Mouse (Mus musculus): ENCODE results near the gene Ajuba.

The Ajuba gene

DNA sequence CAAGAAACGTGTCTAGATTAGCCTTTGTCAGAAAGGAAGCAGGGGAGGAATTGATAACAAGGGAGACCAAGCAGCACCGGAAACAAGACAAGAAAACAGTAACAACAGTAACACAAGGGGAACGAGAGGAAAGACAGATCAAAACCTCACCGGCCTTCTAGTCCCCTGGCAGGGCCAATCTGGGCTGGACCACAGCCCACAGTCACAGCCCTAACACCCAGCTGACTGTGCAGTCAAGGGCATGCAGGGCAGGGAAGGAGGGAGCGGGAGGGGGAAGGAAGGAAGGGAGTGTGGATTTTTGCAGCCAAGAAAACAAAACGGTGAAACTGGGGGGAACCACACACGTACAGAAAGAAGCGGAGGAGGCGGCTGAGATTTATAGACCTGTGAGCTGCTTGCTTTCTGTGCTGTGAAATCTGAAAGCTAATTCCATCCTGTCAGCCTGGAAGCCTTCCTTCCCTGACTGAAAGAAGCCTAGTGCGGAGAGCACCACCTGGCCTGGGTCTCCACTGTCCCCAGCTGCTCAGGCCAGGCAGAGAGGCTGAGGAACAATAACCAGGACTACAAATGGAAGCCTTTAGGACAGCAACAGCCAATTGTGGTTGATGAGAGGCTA, 15.1 kb upstream of the Ajuba start:
- DNase-seq (ENCODE audit: low spot score in 2 of 2): peak; percentile 41 to 68

DNA sequence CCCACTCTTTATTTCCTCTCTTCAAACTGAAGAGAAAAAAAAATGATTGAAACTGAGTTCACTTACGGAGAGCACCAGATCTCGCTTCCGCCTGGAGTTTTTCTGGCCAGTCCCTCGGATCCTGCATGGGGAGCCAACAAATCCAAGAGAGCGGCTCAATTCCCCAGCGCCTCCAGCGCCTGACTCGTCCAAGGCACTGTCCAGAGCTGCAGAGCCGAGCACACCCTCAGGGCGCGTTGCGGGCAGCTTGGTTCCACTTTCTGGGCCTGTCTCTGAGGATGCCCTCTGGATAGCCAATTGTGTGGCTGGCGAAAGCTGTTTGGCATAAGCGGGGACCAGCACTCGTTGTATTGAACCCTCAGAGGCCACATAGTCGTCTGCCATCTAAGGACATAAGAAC, 13.7 kb upstream of the Ajuba start:
- DNase-seq (ENCODE audit: low spot score in 2 of 2): no peak

DNA sequence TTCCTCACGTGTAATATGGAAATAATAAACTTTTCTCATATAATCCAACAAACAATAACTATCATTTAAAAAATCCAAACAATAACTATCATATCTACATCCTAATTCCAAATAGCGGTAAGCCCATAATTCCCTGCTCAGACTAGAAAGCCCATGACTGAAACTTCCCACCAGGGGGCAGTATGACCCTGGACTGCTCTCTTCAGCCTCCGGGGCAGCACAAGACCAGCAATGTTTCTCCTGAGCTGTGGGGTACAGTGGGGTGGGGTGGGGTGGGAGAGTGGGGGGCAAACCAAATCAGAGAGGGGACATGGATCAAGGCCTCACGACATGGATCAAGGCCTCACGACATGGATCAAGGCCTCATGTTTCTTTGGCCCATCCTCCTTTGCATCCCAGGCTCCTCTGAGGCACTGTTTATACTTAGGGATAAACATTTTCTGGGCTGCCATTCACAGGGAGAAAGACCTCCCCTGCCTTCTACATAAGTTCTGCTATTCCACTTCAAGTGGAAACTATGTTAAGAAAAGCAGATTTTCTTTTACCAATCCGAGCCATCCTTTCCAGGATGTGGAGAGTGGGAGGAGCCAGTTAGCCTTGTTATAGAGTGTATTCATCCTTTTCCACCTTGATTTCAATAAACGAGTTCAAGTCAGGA, 6.5 kb upstream of the Ajuba start:
- DNase-seq (ENCODE audit: low spot score in 2 of 2): no peak

DNA sequence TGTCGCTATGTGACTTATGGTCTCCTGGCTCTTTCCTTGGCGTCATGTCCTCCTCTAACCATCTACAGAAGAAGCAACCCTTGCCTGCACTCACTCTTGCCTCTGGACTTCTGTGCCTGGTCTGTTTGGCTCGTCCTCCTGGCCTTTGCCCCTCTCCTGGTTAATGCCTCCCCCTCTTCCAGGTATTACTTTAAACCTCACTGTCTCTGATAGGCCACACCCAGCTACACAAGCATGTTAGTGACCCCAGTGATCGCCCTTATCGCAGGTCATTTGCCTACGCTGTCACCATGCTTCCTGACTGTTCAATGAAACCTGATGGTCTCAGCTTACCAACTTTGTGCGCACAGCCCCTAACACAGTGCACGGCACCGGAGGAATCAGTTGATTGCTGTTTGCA, 5.2 kb upstream of the Ajuba start:
- DNase-seq (ENCODE audit: low spot score in 2 of 2): no peak

DNA sequence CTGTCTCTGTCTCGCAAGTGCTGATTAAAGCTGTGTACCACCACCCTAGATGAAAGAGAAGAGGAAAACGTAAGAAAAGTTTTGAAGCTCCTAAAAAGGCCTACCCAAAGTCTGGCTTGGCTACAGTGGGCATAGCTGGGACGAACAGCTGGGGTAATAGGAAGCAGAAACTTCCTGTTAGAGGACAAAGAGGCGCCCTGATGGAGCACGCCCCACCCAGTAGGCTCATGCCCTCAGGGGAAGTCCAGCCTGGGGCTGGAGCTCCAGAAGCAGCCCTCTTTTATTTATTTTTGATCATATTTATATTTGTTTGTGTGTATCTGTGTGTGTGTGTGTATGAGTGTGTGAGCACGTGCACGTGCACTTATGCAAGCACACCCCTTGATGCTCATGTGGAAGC, 2.3 kb upstream of the Ajuba start:
- DNase-seq (ENCODE audit: low spot score in 2 of 2): no peak

DNA sequence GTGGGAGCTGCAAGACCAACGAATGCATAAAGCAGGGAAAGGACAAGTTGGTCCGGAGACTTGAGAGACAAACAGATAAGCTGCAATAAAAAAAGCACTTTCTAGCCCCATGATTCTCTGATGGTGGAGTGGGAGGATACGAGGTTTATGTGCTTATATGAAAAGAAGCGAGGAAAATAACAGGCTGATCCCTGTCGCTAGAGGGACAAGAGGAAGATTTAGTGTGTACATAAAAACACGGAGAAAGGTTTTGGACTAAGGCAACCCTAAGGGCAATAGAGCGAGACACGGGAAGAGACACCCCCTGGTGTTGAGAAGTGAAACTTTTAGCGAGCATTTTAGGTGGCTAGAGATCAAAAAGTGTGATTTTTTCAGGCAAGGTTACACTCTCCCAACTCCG, 705 bp upstream of the Ajuba start:
- no peak for DNase-seq (ENCODE audit: low spot score in 2 of 2)

DNA sequence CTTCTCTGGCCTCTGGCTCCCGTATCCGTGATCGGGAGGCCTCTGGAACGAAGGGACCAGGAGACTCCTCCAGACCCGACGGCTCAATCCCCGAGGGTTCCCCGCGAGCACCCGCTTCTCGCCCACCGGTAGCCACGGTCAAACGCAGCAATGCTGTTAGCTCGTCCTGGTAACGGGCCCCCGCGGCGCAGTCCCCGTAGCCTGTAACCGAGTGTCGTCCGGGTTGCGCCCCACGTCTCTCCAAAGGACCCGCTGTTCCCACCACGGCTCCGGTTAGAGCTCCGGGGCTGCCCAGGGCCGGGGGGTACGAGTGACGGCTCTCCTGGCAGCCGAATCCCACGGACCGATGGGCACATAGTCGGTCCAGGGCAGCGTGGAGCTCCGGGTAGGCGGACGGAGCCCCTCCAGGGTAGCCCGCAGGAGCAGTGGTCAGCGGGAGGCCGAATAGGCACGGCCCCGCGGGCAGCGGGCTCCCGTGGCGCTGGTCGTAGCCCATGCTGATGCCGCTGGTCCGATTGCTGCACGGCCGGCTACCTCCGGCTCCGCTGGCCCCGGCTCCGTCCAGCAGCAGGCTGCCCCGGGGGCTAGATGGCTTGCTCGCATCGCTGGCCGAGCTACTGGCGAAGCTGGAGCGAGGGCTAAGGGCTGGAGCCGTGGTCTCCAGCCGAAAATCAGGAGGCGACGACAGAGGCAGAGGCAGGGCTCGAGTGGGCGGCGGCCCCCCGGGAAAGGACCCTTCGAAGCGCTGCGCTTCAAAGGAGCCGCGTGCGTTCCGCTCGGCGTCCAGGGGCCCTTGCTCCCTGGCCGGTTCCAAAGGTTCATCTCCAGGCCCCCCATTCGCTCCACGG, 893 bp downstream of the Ajuba start:
- no peak for DNase-seq (ENCODE audit: low spot score in 2 of 2)

DNA sequence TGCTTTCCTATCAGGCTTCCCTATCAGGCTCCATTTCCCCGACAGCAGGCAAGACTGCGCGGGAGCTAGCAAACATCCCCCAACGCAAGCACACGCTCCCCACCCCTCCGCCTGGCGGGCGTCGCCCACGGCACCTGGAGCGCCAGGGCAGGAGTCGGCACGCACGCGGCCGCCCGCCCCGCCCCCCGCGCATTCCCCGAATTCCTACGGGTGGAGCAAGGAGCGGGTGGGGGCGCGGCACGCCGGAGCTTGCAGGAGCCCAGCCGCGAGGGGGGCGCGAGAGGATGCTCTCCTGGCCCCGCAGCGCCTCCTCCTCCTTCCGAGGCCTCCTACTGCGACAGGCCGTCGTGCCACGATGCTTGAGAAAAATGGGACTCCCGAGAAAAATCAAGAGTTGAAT, 1.7 kb downstream of the Ajuba start:
- DNase-seq (ENCODE audit: low spot score in 2 of 2): no peak

DNA sequence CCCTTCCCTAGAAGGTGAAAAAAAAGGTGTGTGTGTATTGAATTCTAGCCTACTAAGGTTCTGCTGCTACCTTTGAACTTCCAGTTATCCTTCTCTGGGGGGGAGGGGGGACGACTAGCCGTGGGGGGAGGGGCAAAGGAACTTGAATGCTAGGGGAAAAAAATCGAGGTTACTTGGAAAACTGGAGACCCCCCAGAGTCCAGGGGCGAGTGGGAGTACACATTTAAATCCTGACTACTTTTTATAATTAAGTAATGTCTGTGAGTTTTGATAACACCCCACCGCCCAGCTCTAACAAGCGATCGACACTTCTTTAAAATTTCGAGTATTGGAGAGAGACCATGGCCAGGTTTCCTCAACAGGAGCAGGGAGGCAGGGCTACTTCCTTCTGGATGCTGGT, 2.3 kb downstream of the Ajuba start:
- no peak for DNase-seq (ENCODE audit: low spot score in 2 of 2)

DNA sequence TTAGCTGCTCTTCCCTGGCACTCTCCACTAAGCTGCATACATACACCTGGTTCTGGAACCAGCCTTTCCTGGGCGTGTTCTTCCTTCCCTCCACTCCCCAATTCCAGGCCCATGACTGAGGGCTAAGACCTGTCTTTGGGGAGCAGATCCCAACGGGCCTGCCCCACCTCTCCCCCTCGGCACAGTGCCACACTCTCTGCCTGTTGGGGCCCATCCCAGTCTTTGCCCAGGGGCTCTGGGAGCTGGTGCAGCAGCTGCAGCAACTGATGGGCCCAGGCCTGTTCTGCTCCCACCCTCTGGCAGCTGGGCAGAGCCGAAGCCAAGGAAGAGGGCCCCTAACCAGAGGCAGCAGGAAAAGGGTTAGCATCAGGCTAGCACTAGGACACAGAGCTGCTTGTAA, 3.1 kb downstream of the Ajuba start:
- no peak for DNase-seq (ENCODE audit: low spot score in 2 of 2)

DNA sequence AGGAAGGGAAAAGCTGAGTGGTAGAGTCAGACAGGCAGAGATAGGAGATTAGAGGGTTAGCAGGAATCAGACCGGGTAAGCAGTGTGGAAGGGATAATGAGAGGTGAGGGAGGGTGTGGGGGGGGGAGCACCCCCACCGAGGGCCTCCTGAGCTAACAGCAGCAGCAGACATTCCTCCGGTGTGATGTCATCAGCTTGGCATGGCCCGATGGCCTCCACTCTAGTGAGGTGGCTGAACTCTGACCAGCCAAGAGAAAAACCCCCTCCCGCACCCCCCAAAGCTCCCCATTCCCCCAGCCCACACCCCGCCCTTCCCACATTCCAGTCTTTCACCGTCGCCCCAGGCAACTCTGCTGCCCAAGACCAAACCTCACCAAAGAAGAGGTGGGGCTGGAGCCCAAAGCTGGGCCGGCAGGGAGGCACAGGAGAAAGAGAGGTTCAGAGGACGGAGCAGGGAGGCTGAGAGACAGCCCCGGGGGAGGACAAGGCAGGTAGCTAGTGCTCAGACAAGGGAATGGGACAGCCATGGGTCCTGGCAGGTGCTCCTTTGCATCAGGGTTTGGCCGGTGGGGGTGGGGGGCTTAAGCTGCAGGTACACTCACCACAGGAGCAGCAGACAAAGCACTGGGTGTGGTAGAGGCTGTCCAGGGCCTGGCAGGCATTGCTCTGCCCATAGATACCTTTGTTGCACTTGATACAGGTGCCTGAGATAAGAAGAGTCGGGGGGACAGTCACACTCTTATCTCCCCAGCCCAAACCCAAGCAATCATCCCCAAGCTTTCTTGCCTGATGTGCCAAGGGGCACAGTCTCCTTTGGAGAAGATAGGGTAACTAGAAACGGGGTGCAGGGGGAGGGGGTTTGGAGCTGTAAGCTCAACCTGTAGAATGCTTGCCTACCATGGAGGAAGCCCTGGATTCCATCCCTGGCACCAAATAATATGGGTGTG, 4.3 kb downstream of the Ajuba start:
- no peak for DNase-seq (ENCODE audit: low spot score in 2 of 2)

DNA sequence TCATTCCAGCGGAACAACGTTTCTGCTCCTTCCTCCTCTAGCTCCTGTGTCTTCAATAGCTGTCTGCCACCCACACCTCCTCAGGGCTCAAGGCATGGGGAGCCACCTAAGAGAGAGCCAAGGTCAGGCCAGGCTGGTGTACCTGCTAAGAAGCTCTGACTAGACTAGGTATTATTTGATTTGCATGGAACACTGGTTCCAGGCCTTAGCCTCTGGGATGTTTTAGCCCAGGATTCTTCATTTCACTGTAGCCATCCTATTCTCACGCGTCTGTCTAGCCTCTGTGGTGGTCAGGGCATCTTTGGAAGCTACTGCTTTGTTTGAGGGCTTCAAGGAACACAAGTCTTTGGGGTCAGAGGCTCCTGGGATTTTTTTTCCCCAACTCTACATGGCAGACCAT, 5.2 kb downstream of the Ajuba start:
- DNase-seq (ENCODE audit: low spot score in 2 of 2): no peak

DNA sequence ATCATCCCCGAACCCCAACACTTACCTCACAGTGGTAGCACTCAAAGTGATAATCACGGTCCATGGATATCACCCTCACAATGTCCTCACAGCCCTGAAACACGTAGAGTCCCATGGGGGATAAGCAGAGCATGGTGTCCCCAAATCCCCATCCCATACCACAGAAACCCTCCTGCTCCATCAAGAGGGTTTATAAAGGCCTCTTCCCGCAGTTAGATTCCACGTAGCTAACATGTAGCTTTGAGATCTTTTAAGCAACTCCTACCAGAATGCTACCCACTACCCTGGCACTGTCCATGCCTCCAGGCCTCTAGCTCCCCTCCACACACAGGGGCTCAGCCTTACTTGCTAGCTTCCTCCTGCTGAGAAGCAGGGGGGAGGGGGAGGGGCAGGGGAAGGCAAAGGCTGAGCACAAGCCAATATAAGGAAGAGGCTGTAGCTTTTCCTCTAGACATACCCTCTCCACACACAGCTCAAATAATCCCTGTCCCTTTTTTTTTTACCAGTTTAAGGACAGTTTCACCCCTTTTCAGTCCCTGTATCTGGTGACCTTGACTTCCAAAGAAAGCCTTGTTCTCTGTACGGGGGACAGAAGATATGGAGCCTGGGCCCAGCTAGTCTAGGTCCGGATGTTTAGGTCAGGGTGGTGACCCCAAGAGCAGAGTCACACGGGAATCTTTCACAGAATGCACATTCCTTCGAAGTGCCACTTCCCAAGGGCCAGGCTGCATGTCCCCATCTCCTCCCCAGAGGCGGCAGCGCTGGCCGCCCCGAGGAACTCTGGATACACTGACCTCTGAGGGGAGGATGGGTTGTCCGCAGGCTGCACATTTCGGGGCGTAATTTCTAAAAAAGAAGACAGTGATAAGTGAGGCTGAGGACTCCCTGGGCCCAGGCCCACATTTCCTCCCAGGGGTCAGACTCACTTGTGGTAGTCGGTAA, 7.6 kb downstream of the Ajuba start:
- DNase-seq (ENCODE audit: low spot score in 2 of 2): no peak

DNA sequence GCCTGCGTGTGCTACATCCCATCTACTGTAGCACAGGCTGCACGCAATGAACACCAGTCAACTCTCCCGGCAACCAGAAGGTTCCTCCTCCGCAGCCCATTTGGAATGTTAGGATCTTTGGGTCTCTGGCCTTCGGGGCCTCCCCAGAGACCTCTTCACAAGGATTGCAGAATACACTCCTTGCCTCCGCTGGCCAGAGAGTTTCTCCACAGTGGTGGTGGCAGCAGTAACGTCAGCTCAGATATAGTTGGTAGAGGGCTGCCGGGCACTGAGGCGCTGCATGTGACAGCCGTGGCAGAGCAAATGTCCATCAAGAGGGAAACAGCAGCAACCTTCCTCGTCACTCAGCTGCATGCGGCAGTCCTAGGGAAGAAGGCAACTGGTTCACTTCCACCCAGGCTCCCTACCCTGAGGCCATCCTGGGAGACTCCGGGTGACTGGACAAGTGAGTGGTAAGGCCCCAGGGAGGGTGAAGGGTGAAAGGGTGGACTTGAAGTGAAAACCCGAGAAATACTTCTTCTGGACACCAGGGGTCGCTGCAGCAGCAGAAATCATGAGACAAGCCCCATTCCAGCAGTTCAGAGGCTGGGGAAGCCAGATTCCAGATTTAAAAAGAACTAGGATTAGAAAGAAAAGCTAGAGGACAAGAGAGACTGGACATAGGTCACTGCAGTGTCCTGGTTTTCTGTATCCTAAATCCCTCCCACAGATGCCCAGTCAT, 8.5 kb downstream of the Ajuba start:
- peak in 1 of 2 experiments; percentile 44 for DNase-seq (ENCODE audit: low spot score in 2 of 2)

DNA sequence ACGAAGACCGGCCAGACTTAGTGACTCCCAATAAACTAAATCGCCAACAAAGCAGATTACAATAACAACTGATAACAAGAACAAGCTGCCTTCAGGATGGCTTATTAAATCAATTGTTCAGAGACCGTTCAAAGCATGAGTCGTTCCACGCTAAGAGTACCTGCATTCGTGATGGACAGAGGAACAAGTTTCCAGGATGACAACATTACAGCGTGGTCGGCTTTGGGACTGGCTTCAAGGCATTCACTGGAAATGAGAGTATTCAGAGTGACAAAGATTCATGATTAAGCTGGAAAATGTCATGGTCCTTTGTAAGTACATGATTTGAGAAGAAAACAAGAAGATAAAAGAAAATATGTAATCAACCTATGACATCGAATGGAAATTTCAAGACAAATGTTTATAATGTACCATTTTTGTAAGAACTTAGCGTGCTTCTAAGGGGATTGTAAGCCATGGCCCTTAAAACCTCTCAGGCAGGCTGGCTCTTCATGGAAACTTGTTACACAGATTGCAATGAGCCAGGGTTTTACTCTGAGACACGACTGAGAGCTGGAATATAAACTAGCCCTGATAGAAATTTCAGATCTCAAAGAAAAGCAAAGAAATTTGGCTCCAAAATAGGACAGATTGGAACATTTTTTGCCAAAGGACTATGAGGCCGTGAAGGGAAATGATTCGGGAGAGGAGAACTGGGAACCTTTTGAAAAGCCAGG, 16.7 kb downstream of the Ajuba start:
- no peak for DNase-seq (ENCODE audit: low spot score in 2 of 2)

DNA sequence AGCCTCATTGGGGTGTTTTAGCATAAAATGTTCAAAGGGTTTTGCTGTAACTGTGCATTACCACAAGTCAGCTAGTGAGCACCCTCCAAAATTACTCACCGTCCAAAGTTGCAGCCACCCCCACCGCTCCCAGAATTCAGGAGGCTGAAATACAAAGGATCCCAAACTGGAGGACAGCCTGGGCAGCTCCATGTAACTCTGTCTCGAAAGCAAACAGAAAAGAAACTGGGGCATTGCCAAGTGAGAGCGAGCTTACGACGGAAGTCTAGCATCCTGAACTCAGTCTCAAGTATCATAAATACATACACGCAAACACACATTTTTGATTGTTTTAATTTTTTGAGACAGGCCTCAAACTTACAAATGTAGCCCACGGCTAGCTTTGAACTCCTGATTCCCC, 20.0 kb downstream of the Ajuba start:
- DNase-seq (ENCODE audit: low spot score in 2 of 2): no peak

DNA sequence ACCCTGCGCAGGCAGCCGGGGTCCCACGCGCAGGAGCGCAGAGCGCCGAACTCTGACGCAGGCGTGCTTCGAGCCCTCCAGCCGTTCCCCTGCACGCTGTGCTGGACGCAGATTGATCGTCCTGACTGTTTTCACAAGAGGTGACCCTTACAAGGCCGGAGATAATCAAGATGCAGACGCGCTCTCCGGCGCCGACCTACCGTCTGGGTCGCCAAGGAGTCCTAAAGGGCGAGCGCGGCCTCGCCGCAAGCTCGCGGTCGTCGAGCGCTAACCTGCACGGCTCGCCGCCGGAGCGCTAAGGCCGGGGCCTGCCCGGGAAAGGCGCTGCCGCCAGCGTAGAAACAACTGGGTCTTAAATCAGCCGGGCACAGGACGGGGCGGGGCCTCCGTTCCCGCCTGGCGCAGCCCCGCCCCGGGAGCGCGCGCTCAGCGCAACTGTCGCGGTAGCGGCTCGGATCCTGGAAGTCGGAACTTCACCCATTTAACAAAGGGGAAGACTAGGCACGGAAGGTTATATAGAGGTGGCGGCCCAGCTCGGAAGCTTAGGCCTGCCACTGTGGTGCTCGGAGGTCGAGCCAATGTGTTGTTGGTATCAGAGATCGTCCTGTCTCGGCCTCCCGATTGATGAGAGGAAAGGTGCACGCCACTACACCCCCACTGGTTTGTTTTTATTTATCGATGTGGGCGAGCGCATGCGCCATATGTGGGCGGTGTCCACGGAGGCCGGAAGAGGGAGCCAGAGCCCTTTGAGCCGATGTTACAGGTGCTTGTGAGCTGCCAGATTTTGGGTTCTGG, 23.2 kb downstream of the Ajuba start, which contains the start of gene Haus4:
TSS of gene Haus4 (minus strand) at position 642 of the 795 bp plus-strand sequence.
- peak; percentile 16 to 33 for DNase-seq (ENCODE audit: low spot score in 2 of 2)

DNA sequence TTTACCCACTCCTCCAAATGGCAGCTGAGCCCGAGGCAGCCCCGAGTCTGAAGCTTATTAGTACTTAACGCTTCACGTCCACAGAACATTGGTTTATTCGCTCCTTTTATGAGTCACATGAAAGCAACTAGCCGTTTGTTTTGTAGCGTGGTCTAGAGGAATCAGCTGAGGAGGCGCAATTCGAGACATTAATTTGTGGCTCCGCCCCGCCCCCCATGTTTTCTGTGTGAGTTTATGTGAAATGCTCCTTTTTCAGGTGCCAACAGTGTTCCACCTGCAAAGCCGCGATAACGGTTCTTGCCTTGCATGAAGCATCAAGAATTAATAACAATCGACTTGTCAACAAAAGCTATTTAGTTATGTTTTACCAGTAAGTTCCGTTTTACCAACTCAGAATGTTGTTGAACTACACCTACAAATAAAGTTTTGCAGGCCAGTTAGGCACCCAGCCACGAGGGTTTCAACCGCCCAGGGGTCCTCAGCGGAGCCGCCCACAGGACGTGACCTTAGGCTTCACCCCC, 23.8 kb downstream of the Ajuba start:
- DNase-seq (ENCODE audit: low spot score in 2 of 2): no peak

All from right cerebral cortex, postnatal 36 days (tissue).